Mouse (Mus musculus) limb, embryonic 12.5 days (tissue): ENCODE results near the gene Top1. TPM values are rescaled to one million over a fixed set of nuclear protein-coding genes. Genes with fewer than 3 reads are reported as not detected.

Source experiments
- ATAC-seq: fragments of 200-750 bp; cut with Nextera tagmentation; 2 replicates; pipeline ENCODE4 v1.8.0; 2017; ENCODE audit warnings: low read depth, moderate TSS enrichment; ENCODE audit not compliant: insufficient number of reproducible peaks, insufficient read depth, low FRiP score, low TSS enrichment
- H3K27ac ChIP-seq: fragments of 300-500 bp; sonication (generic); 2 replicates; pipeline ENCODE4 v1.5.1; 2016; ENCODE audit warnings: mild to moderate bottlenecking, moderate library complexity
- H3K27me3 ChIP-seq: fragments of 300-500 bp; sonication (generic); 2 replicates; pipeline ENCODE4 v1.6.1; 2016; ENCODE audit warnings: mild to moderate bottlenecking, moderate library complexity
- H3K36me3 ChIP-seq: fragments of 300-500 bp; sonication (generic); 2 replicates; pipeline ENCODE4 v1.6.1; 2016; ENCODE audit warnings: mild to moderate bottlenecking, moderate library complexity
- H3K4me1 ChIP-seq: fragments of 300-500 bp; sonication (generic); replicated peaks from 2 replicates; pipeline ENCODE4 v1.6.1; 2016
- H3K4me2 ChIP-seq: fragments of 300-500 bp; sonication (generic); 2 replicates; pipeline ENCODE4 v1.6.1; 2016; ENCODE audit warnings: mild to moderate bottlenecking, moderate library complexity
- H3K4me3 ChIP-seq: fragments of 300-500 bp; sonication (generic); replicated peaks from 2 replicates; pipeline ENCODE4 v1.5.1; 2016; ENCODE audit warnings: mild to moderate bottlenecking
- H3K9ac ChIP-seq: fragments of 300-500 bp; sonication (generic); replicated peaks from 2 replicates; pipeline ENCODE4 v1.6.1; 2016; ENCODE audit warnings: mild to moderate bottlenecking, moderate library complexity
- H3K9me3 ChIP-seq: fragments of 300-500 bp; sonication (generic); 2 replicates; pipeline ENCODE4 v1.6.1; 2016; ENCODE audit warnings: mild to moderate bottlenecking, moderate library complexity
- WGBS: fragments of 180-500 bp; shearing (Covaris S2); methylation state at CpG from one replicate; pipeline ENCODE4 v1.1.7; 2016; 5-methylcytosine and 5-hydroxymethylcytosine counted together
- polyA plus RNA-seq: library from polyadenylated mRNA; unstranded; fragments of >200 nt; fragmentation: Nextera tagmentation; extraction: Ambion mirVana; gene quantifications from 2 replicates; pipeline ENCODE4 v1.2.1, GENCODE M21; 2016

The Top1 gene
- polyA plus RNA-seq, 1 experiment from 2014 or later, result 117 TPM

DNA sequence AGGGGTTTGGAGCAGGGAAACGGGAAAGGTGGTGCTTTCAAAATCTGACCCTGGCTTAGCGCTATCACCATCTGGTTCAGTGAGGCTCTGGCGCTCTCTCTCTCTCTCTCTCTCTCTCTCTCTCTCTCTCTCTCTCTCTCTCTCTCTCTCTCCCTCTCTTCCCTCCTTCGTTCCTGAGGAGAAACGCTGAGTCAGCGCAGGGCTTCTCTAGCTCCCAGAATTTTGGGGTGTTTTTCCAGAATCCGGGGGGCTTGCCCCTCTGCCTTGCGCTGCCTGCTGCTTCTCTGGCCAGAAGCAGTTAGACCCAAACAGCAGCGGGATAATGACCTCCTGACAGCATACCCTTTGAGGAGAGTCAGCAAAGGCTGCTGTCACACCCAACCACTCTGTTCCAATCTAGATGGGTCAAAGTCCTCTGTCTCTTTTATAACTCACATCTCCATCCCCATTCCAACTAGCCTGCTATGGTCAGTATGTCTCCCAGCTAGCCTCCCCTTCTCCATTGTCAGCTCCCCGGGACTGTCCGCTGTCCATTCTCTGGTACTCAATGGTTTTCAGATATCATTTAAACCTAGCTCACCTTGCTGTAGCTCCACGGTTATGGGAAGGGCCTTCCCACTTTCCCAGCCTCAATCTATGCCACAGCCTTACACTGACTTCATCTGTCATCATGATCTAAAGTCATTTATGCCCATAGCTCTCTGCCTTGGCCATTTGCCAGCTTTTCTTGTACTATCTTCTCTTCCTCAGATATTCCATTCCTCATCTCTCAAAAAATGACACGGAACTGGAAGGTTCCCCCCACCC, 5.6 kb upstream of the Top1 start:
- Histone ChIP-seq H3K4me2 (no peak overlapping the region), H3K4me1 (no peaks in the 10 kb centered on the region), H3K9me3 (no peaks in the 10 kb centered on the region), H3K27ac (no peak overlapping the region), H3K4me3 (no peak overlapping the region), H3K36me3 (no peaks in the 10 kb centered on the region), H3K9ac (no peak overlapping the region), H3K27me3 (no peaks in the 10 kb centered on the region)
- ATAC-seq, result no peak
- 83% methylated on average over 13 of the region's 13 CpGs for WGBS

DNA sequence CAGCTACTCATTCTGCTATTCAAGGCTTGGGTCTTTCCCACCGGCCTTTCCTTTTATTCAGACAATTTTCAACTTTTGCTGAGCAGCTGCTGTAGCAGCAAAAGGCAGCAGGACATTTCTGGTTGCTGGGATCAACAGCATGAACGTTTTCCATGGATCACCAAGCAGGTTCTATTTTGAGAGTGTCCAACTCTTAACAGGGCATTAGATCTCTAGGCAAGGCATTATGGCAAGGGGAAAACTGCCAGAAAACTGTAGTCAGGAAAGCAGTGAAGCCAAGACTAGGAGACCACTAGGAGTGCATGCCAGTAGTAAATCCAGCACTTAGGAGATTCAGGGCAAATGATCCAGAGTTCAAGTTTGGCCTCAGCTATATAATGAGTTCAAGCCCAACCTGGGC, 4.5 kb upstream of the Top1 start:
- Histone ChIP-seq H3K4me3 (no peak overlapping the region), H3K27me3 (no peaks in the 10 kb centered on the region), H3K9ac (no peak overlapping the region), H3K36me3 (no peaks in the 10 kb centered on the region), H3K9me3 (no peaks in the 10 kb centered on the region), H3K27ac (no peak overlapping the region), H3K4me1 (no peaks in the 10 kb centered on the region), H3K4me2 (no peak overlapping the region)
- 70% methylated on average over 2 of the region's 2 CpGs for WGBS
- no peak for ATAC-seq

GRCm38 (mm10) chr2:160646144-160646844, 606 bp downstream of the Top1 start:
- Histone ChIP-seq H3K9me3 (no peaks in the 10 kb centered on the region), H3K27ac (peak overlapping the region; percentile 99), H3K4me1 (peaks cover 19% of the 10 kb centered on the region), H3K4me2 (peak overlapping the region; percentile 78), H3K9ac (peak overlapping the region; percentile 100), H3K36me3 (no peaks in the 10 kb centered on the region; the same call in 1 of the 2 replicates), H3K4me3 (peak overlapping the region; percentile 99), H3K27me3 (no peaks in the 10 kb centered on the region)
- ATAC-seq, result peak; percentile 49; the same call in 1 of the 2 replicates
- under 1% methylated on average over 76 of the region's 76 CpGs for WGBS

- Histone ChIP-seq H3K36me3 (no peaks in the 10 kb centered on the region; the same call in 1 of the 2 replicates), H3K4me2 (peak overlapping the region; percentile 78), H3K4me3 (peak overlapping the region; percentile 99), H3K27ac (peak overlapping the region; percentile 99), H3K27me3 (no peaks in the 10 kb centered on the region), H3K9ac (peak overlapping the region; percentile 100), H3K9me3 (no peaks in the 10 kb centered on the region), H3K4me1 (peaks cover 19% of the 10 kb centered on the region)
- ATAC-seq, result no peak
- WGBS, result under 1% methylated on average over 17 of the region's 17 CpGs
Observed at GRCm38 (mm10) chr2:160646845-160647178, 1.1 kb downstream of the Top1 start.

DNA sequence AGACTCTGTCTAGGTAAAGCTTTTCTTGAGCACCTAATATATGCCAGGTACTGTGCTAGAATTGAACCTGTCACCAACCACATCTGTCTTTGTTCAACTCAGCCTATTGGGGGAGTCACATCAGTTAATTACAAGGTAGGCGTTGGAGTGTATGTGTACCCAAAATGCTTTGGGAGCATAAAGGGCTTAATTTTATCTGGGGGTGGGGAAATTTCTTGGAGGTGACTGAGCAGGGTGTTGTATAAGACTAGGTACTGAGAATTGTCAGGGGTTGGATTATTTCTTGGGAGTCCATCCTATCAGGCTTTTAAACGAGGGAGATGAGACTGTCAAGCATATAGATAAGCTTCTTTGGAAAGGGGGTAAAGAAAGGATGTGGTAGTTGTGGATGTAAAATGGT, 2.4 kb downstream of the Top1 start:
- H3K9ac ChIP-seq, result peak overlapping the region; percentile 100
- peaks cover 19% of the 10 kb centered on the region for H3K4me1 ChIP-seq
- no peaks in the 10 kb centered on the region for H3K27me3 ChIP-seq
- H3K4me3 ChIP-seq, result peak overlapping the region; percentile 99
- no peak for ATAC-seq
- WGBS, result 43% methylated on average over 2 of the region's 2 CpGs
- H3K27ac ChIP-seq, result no peak overlapping the region
- no peaks in the 10 kb centered on the region for H3K9me3 ChIP-seq
- H3K4me2 ChIP-seq, result peak overlapping the region; percentile 78
- H3K36me3 ChIP-seq, result peaks cover 11% of the 10 kb centered on the region

GRCm38 (mm10) chr2:160649072-160649471, 3.4 kb downstream of the Top1 start:
- H3K27ac ChIP-seq, result no peak overlapping the region
- H3K9ac ChIP-seq, result no peak overlapping the region
- H3K9me3 ChIP-seq, result no peaks in the 10 kb centered on the region
- no peaks in the 10 kb centered on the region for H3K27me3 ChIP-seq
- H3K4me3 ChIP-seq, result peak overlapping the region; percentile 19; the same call in 1 of the 2 replicates
- no peak for ATAC-seq
- peaks cover 19% of the 10 kb centered on the region for H3K4me1 ChIP-seq
- 86% methylated on average over 2 of the region's 2 CpGs for WGBS
- peaks cover 16% of the 10 kb centered on the region for H3K36me3 ChIP-seq
- peak overlapping the region; percentile 78 for H3K4me2 ChIP-seq

DNA sequence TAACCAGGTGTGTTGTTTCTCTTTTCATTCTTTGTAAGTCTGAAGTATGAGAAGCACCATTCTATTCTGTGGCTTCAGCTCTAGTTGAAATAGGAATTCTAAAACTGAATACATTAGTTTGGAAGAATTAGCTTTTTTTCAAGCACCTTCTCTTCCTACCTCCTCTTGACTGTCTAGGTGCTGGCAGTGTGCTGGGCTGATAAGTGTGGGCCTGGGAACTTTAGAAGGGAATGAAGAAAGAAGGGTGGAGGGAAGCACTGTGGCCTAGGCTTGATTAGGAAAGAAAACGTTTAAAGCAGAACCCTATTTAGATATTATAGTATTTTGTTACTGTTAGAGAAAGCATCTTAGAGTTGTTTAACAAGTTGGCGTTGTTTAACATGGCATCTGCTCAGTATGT, 5.5 kb downstream of the Top1 start:
- Histone ChIP-seq H3K4me1 (peaks cover 19% of the 10 kb centered on the region), H3K9me3 (no peaks in the 10 kb centered on the region), H3K9ac (no peak overlapping the region), H3K4me2 (no peak overlapping the region), H3K4me3 (no peak overlapping the region), H3K27me3 (no peaks in the 10 kb centered on the region), H3K36me3 (peaks cover 35% of the 10 kb centered on the region), H3K27ac (no peak overlapping the region)
- ATAC-seq, result no peak
- 75% methylated on average over 2 of the region's 2 CpGs for WGBS

- no peak for ATAC-seq
- WGBS, result 85% methylated on average over 2 of the region's 2 CpGs
- Histone ChIP-seq H3K9ac (no peak overlapping the region), H3K4me2 (no peak overlapping the region), H3K9me3 (no peaks in the 10 kb centered on the region), H3K4me3 (no peak overlapping the region), H3K4me1 (peaks cover 12% of the 10 kb centered on the region), H3K36me3 (peaks cover 44% of the 10 kb centered on the region), H3K27me3 (no peaks in the 10 kb centered on the region), H3K27ac (no peak overlapping the region)
Observed at GRCm38 (mm10) chr2:160653218-160653617, 7.5 kb downstream of the Top1 start.

DNA sequence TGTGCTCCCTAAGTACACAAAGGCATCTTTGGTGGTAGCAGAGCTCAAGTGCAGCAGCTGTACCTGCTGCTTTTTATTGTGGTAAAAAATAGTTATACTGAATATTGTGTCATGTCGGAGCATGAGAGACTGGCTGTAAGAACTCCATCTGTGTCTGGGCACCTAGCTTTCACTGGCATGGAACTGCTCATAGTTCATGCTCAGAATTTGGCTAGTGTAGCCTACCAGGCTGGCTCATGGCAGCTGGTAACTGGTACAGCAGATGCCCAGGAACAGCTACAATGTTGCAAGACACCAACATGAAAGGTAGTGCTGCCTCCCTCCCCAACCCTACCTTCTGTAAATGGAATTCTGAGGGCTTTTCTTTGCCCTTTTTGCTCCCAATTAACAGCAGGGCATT, 9.9 kb downstream of the Top1 start:
- Histone ChIP-seq H3K4me2 (no peak overlapping the region), H3K4me3 (no peak overlapping the region), H3K27me3 (no peaks in the 10 kb centered on the region), H3K9me3 (no peaks in the 10 kb centered on the region), H3K9ac (no peak overlapping the region), H3K27ac (no peak overlapping the region), H3K4me1 (no peaks in the 10 kb centered on the region; the same call in 1 of the 2 replicates), H3K36me3 (peaks cover 57% of the 10 kb centered on the region)
- WGBS, result 100% methylated on average over 1 of the region's 1 CpGs
- no peak for ATAC-seq

GRCm38 (mm10) chr2:160656234-160656633, 10.5 kb downstream of the Top1 start:
- ATAC-seq, result no peak
- Histone ChIP-seq H3K4me2 (no peak overlapping the region), H3K9me3 (no peaks in the 10 kb centered on the region), H3K4me3 (no peak overlapping the region), H3K9ac (no peak overlapping the region), H3K27me3 (no peaks in the 10 kb centered on the region), H3K4me1 (no peaks in the 10 kb centered on the region; the same call in 1 of the 2 replicates), H3K27ac (no peak overlapping the region), H3K36me3 (peaks cover 60% of the 10 kb centered on the region)
- 98% methylated on average over 1 of the region's 1 CpGs for WGBS

- H3K36me3 ChIP-seq, result peaks cover 51% of the 10 kb centered on the region
- WGBS, result 94% methylated on average over 13 of the region's 13 CpGs
- H3K27ac ChIP-seq, result no peak overlapping the region
- no peak for ATAC-seq
- H3K27me3 ChIP-seq, result no peaks in the 10 kb centered on the region
- H3K9me3 ChIP-seq, result no peaks in the 10 kb centered on the region
- H3K9ac ChIP-seq, result no peak overlapping the region
- H3K4me3 ChIP-seq, result no peak overlapping the region
- H3K4me2 ChIP-seq, result no peak overlapping the region
- no peaks in the 10 kb centered on the region; the same call in 1 of the 2 replicates for H3K4me1 ChIP-seq
Observed at GRCm38 (mm10) chr2:160657801-160658442, 12.2 kb downstream of the Top1 start.
